Mouse (Mus musculus) embryo, embryonic 11 days (tissue): ENCODE results near the gene Selenbp1.
A peak's percentile ranks its signal among the peaks of the same experiment; 100 is the strongest.
"Not testable (repeated sequence)": the region's sequence is repeated elsewhere in the genome, so short reads cannot be mapped to it uniquely, and the experiment has no call there.

Experiments
- DNase-seq: peaks from one replicate; pipeline ENCODE4 v3.0.0-alpha.2; 2015

The Selenbp1 gene

GRCm38 (mm10) chr3:94932809-94933564 is at the start of gene Selenbp1:
TSS of gene Selenbp1 (plus strand) at chr3:94933056.
- peak; percentile 62 for DNase-seq

GRCm38 (mm10) chr3:94886316-94887224 is 46.3 kb upstream of the Selenbp1 start, which contains the start of gene Psmb4:
TSS of gene Psmb4 (minus strand) at chr3:94886961.
- DNase-seq, result peak; percentile 93

GRCm38 (mm10) chr3:94888595-94888994 is 44.3 kb upstream of the Selenbp1 start:
- DNase-seq, result peak; percentile 47

- DNase-seq, result no peak
These were observed 38.8 kb upstream of the Selenbp1 start for GRCm38 (mm10) chr3:94894076-94894475.

- DNase-seq, result peak; percentile 78
These were observed 30.1 kb upstream of the Selenbp1 start for GRCm38 (mm10) chr3:94902747-94903146.

GRCm38 (mm10) chr3:94904759-94905158 is 28.1 kb upstream of the Selenbp1 start:
- DNase-seq, result not testable (repeated sequence)

- no peak for DNase-seq
These were observed 26.4 kb upstream of the Selenbp1 start for GRCm38 (mm10) chr3:94906482-94906881.

GRCm38 (mm10) chr3:94911050-94911693 is 21.7 kb upstream of the Selenbp1 start:
- DNase-seq, result no peak

- no peak for DNase-seq
These were observed 19.1 kb upstream of the Selenbp1 start for GRCm38 (mm10) chr3:94913801-94914200.

GRCm38 (mm10) chr3:94915903-94916741 is 16.7 kb upstream of the Selenbp1 start:
- no peak for DNase-seq

GRCm38 (mm10) chr3:94917816-94918361 is 15.0 kb upstream of the Selenbp1 start:
- peak; percentile 23 for DNase-seq

- DNase-seq, result no peak
These were observed 14.0 kb upstream of the Selenbp1 start for GRCm38 (mm10) chr3:94918845-94919244.

- DNase-seq, result no peak
These were observed 11.8 kb upstream of the Selenbp1 start for GRCm38 (mm10) chr3:94921104-94921503.

GRCm38 (mm10) chr3:94922333-94922732 is 10.5 kb upstream of the Selenbp1 start:
- no peak for DNase-seq

- no peak for DNase-seq
These were observed 8.2 kb upstream of the Selenbp1 start for GRCm38 (mm10) chr3:94924688-94925087.

GRCm38 (mm10) chr3:94926301-94926736 is 6.5 kb upstream of the Selenbp1 start:
- not testable (repeated sequence) for DNase-seq

- not testable (repeated sequence) for DNase-seq
These were observed 3.9 kb upstream of the Selenbp1 start for GRCm38 (mm10) chr3:94928979-94929378.

GRCm38 (mm10) chr3:94930386-94931266 is 2.2 kb upstream of the Selenbp1 start:
- DNase-seq, result not testable (repeated sequence)

- not testable (repeated sequence) for DNase-seq
These were observed 1.3 kb upstream of the Selenbp1 start for GRCm38 (mm10) chr3:94931427-94932082.

- DNase-seq, result not testable (repeated sequence)
These were observed 577 bp upstream of the Selenbp1 start for GRCm38 (mm10) chr3:94932279-94932678.
